Mouse (Mus musculus): ENCODE measurements around the gene Crip3. TPM values are rescaled to one million over a fixed set of nuclear protein-coding genes. Genes with fewer than 3 reads are reported as not detected.

Gene Crip3
- polyA plus RNA-seq, 1 experiment from 2014 or later = 0.81 TPM

- no peak overlapping the region for H3K27ac ChIP-seq (ENCODE audit: low read length)
- peak; percentile 47 for TF ChIP-seq CTCF (IDR thresholded peaks at IDR 0.05)
- TF ChIP-seq EP300 (IDR thresholded peaks at IDR 0.05) = no peak
- H3K4me3 ChIP-seq (ENCODE audit: low read depth, low read length) = peak overlapping the region; percentile 28
- peak; percentile 40 for DNase-seq (ENCODE audit: low spot score)
- peak overlapping the region; percentile 52 for H3K4me2 ChIP-seq (replicated peaks; ENCODE audit: low read depth, low read length)
- H3K9ac ChIP-seq (replicated peaks; ENCODE audit: low read depth) = no peak overlapping the region
- ATAC-seq = no peak
- no peaks in the 10 kb centered on the region for H3K36me3 ChIP-seq (ENCODE audit: insufficient read depth, low read length)
- peaks cover 25% of the 10 kb centered on the region for H3K27me3 ChIP-seq (replicated peaks; ENCODE audit: insufficient read depth, low read length)
- WGBS = 4% methylated on average over 8 of the region's 8 CpGs
- no peaks in the 10 kb centered on the region for H3K9me3 ChIP-seq (ENCODE audit: low read length)
- no peaks in the 10 kb centered on the region for H3K4me1 ChIP-seq (ENCODE audit: insufficient read depth, low read depth, low read length)
These were observed 32.6 kb downstream of the Crip3 start for GRCm38 (mm10) chr17:46461347-46461746.

- H3K27ac ChIP-seq (ENCODE audit: low read length) = no peak overlapping the region
- H3K4me3 ChIP-seq (ENCODE audit: low read depth, low read length) = no peak overlapping the region
- H3K4me1 ChIP-seq (ENCODE audit: insufficient read depth, low read depth, low read length) = no peaks in the 10 kb centered on the region
- no peak for TF ChIP-seq CTCF (IDR thresholded peaks at IDR 0.05)
- TF ChIP-seq EP300 (IDR thresholded peaks at IDR 0.05) = no peak
- WGBS = 69% methylated on average over 5 of the region's 5 CpGs
- no peaks in the 10 kb centered on the region for H3K36me3 ChIP-seq (ENCODE audit: insufficient read depth, low read length)
- H3K27me3 ChIP-seq (replicated peaks; ENCODE audit: insufficient read depth, low read length) = peaks cover 25% of the 10 kb centered on the region
- no peak overlapping the region for H3K4me2 ChIP-seq (replicated peaks; ENCODE audit: low read depth, low read length)
- H3K9ac ChIP-seq (replicated peaks; ENCODE audit: low read depth) = no peak overlapping the region
- no peak for DNase-seq (ENCODE audit: low spot score)
- no peak for ATAC-seq
- H3K9me3 ChIP-seq (ENCODE audit: low read length) = no peaks in the 10 kb centered on the region
These were observed 33.5 kb downstream of the Crip3 start for GRCm38 (mm10) chr17:46462226-46462625.

- Histone ChIP-seq H3K4me3 (ENCODE audit: low read depth, low read length) (no peak overlapping the region), H3K9ac (replicated peaks; ENCODE audit: low read depth) (no peak overlapping the region), H3K36me3 (ENCODE audit: insufficient read depth, low read length) (no peaks in the 10 kb centered on the region), H3K4me2 (replicated peaks; ENCODE audit: low read depth, low read length) (no peak overlapping the region), H3K27ac (ENCODE audit: low read length) (no peak overlapping the region), H3K27me3 (replicated peaks; ENCODE audit: insufficient read depth, low read length) (no peaks in the 10 kb centered on the region), H3K9me3 (ENCODE audit: low read length) (no peaks in the 10 kb centered on the region), H3K4me1 (ENCODE audit: insufficient read depth, low read depth, low read length) (no peaks in the 10 kb centered on the region)
- no peak for DNase-seq (ENCODE audit: low spot score)
- ATAC-seq = 0 out of 2 replicates have a peak, but pooled peaks have one; percentile 14
- TF ChIP-seq EP300 (IDR thresholded peaks at IDR 0.05) = no peak
- no peak for TF ChIP-seq CTCF (IDR thresholded peaks at IDR 0.05)
- WGBS = 71% methylated on average over 9 of the region's 9 CpGs
These were observed 39.1 kb downstream of the Crip3 start for GRCm38 (mm10) chr17:46467830-46468229.

DNA sequence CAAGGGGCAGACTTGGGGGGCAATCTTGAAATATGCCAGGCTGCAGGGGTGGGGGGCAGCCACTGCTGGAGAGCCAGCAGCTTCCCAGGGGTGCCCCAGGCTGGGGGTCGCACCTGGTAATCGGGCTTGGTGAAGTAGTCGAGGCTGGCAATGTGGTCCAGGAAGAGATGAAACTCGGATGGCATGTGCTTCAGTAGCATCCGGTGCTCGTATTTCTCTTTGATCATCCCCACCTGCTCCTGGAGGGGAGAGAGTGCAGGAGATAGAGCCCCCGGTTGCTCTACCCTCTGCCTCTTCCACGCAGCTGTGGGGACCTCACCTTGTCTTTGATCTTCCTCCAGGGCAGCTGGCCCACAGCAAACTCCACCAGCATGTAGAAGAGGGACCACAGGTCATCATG lies 47.9 kb downstream of the Crip3 start:
- WGBS = 47% methylated on average over 8 of the region's 8 CpGs
- Histone ChIP-seq H3K4me2 (replicated peaks; ENCODE audit: low read depth, low read length) (no peak overlapping the region), H3K9me3 (ENCODE audit: low read length) (no peaks in the 10 kb centered on the region), H3K4me1 (ENCODE audit: insufficient read depth, low read depth, low read length) (no peaks in the 10 kb centered on the region), H3K36me3 (ENCODE audit: insufficient read depth, low read length) (no peaks in the 10 kb centered on the region), H3K27me3 (replicated peaks; ENCODE audit: insufficient read depth, low read length) (no peaks in the 10 kb centered on the region), H3K4me3 (ENCODE audit: low read depth, low read length) (no peak overlapping the region), H3K27ac (ENCODE audit: low read length) (no peak overlapping the region), H3K9ac (replicated peaks; ENCODE audit: low read depth) (no peak overlapping the region)
- DNase-seq (ENCODE audit: low spot score) (no peak), ATAC-seq (no peak)
- TF ChIP-seq EP300 (IDR thresholded peaks at IDR 0.05) = no peak
- TF ChIP-seq CTCF (IDR thresholded peaks at IDR 0.05) = no peak

GRCm38 (mm10) chr17:46477286-46477685 lies 48.6 kb downstream of the Crip3 start:
- no peak overlapping the region for H3K9ac ChIP-seq (replicated peaks; ENCODE audit: low read depth)
- H3K4me1 ChIP-seq (ENCODE audit: insufficient read depth, low read depth, low read length) = no peaks in the 10 kb centered on the region
- H3K27me3 ChIP-seq (replicated peaks; ENCODE audit: insufficient read depth, low read length) = no peaks in the 10 kb centered on the region
- no peak for ATAC-seq
- no peak for DNase-seq (ENCODE audit: low spot score)
- no peaks in the 10 kb centered on the region for H3K36me3 ChIP-seq (ENCODE audit: insufficient read depth, low read length)
- H3K27ac ChIP-seq (ENCODE audit: low read length) = no peak overlapping the region
- no peak overlapping the region for H3K4me3 ChIP-seq (ENCODE audit: low read depth, low read length)
- 72% methylated on average over 15 of the region's 15 CpGs for WGBS
- no peak for TF ChIP-seq EP300 (IDR thresholded peaks at IDR 0.05)
- no peak for TF ChIP-seq CTCF (IDR thresholded peaks at IDR 0.05)
- no peak overlapping the region for H3K4me2 ChIP-seq (replicated peaks; ENCODE audit: low read depth, low read length)
- H3K9me3 ChIP-seq (ENCODE audit: low read length) = no peaks in the 10 kb centered on the region

Other genes with a start within 250 kb of the Crip3 start
- 6.6 and 8.6 TPM in 2 replicates for gene Polh, start 226.3 kb upstream of the Crip3 start, polyA plus RNA-seq (2015; fragmentation: Nextera tagmentation; extraction: Ambion mirVana)
- 14.8 and 16.2 TPM in 2 replicates for gene Xpo5, start 226.1 kb upstream of the Crip3 start, polyA plus RNA-seq (2015; fragmentation: Nextera tagmentation; extraction: Ambion mirVana)
- 82.0 and 89.9 TPM in 2 replicates for gene Polr1c, start 180.9 kb upstream of the Crip3 start, polyA plus RNA-seq (2015; fragmentation: Nextera tagmentation; extraction: Ambion mirVana)
- 185 and 199 TPM in 2 replicates for gene Yipf3, start 180.8 kb upstream of the Crip3 start, polyA plus RNA-seq (2015; fragmentation: Nextera tagmentation; extraction: Ambion mirVana)
- 3.7 and 5.2 TPM in 2 replicates for gene Lrrc73, start 175.4 kb upstream of the Crip3 start, polyA plus RNA-seq (2015; fragmentation: Nextera tagmentation; extraction: Ambion mirVana)
- 21.0 and 22.8 TPM in 2 replicates for gene Tjap1, start 145.9 kb upstream of the Crip3 start, polyA plus RNA-seq (2015; fragmentation: Nextera tagmentation; extraction: Ambion mirVana)
- 1.3 TPM in 2 replicates for gene Dlk2, start 131.5 kb upstream of the Crip3 start, polyA plus RNA-seq (2015; fragmentation: Nextera tagmentation; extraction: Ambion mirVana)
- gene Abcc10, start 100.6 kb upstream of the Crip3 start, polyA plus RNA-seq (2015; fragmentation: Nextera tagmentation; extraction: Ambion mirVana) = 3.4 and 3.8 TPM in 2 replicates
- gene Zfp318, start 45.2 kb upstream of the Crip3 start, polyA plus RNA-seq (2015; fragmentation: Nextera tagmentation; extraction: Ambion mirVana) = 5.8 and 6.3 TPM in 2 replicates
- not detected in 2 replicates for gene Slc22a7, start 9.5 kb downstream of the Crip3 start, polyA plus RNA-seq (2015; fragmentation: Nextera tagmentation; extraction: Ambion mirVana)
- 0.04 TPM in 1 of 2 replicates, not detected in the other for gene Ttbk1, start 58.7 kb downstream of the Crip3 start, polyA plus RNA-seq (2015; fragmentation: Nextera tagmentation; extraction: Ambion mirVana)
- 2.8 and 4.2 TPM in 2 replicates for gene Dnph1, start 67.8 kb downstream of the Crip3 start, polyA plus RNA-seq (2015; fragmentation: Nextera tagmentation; extraction: Ambion mirVana)
- 3.5 and 3.8 TPM in 2 replicates for gene Cul9, start 117.5 kb downstream of the Crip3 start, polyA plus RNA-seq (2015; fragmentation: Nextera tagmentation; extraction: Ambion mirVana)
- 5.1 and 5.6 TPM in 2 replicates for gene Srf, start 127.2 kb downstream of the Crip3 start, polyA plus RNA-seq (2015; fragmentation: Nextera tagmentation; extraction: Ambion mirVana)
- gene Ptk7, start 200.6 kb downstream of the Crip3 start, polyA plus RNA-seq (2015; fragmentation: Nextera tagmentation; extraction: Ambion mirVana) = 73.2 and 75.8 TPM in 2 replicates
- 36.5 and 38.4 TPM in 2 replicates for gene Klc4, start 217.1 kb downstream of the Crip3 start, polyA plus RNA-seq (2015; fragmentation: Nextera tagmentation; extraction: Ambion mirVana)
- gene Mrpl2, start 217.3 kb downstream of the Crip3 start, polyA plus RNA-seq (2015; fragmentation: Nextera tagmentation; extraction: Ambion mirVana) = 69.2 and 88.6 TPM in 2 replicates
- 21.8 and 22.1 TPM in 2 replicates for gene Cul7, start 221.4 kb downstream of the Crip3 start, polyA plus RNA-seq (2015; fragmentation: Nextera tagmentation; extraction: Ambion mirVana)
- gene Rrp36, start 245.4 kb downstream of the Crip3 start, polyA plus RNA-seq (2015; fragmentation: Nextera tagmentation; extraction: Ambion mirVana) = 35.2 and 38.5 TPM in 2 replicates
- 113 and 114 TPM in 2 replicates for gene Mea1, start 249.9 kb downstream of the Crip3 start, polyA plus RNA-seq (2015; fragmentation: Nextera tagmentation; extraction: Ambion mirVana)

Measured in lung, postnatal 0 days (tissue).